Mouse (Mus musculus) mesoderm, embryonic 11.5 days (tissue): ENCODE results near the gene Myo18b.
A peak's percentile ranks its signal among the peaks of the same experiment; 100 is the strongest.

Experiments used
- DNase-seq: peaks from one replicate; pipeline ENCODE4 v3.0.0-alpha.2; 2012; ENCODE audit warnings: low read depth, low spot score

Gene Myo18b

DNA sequence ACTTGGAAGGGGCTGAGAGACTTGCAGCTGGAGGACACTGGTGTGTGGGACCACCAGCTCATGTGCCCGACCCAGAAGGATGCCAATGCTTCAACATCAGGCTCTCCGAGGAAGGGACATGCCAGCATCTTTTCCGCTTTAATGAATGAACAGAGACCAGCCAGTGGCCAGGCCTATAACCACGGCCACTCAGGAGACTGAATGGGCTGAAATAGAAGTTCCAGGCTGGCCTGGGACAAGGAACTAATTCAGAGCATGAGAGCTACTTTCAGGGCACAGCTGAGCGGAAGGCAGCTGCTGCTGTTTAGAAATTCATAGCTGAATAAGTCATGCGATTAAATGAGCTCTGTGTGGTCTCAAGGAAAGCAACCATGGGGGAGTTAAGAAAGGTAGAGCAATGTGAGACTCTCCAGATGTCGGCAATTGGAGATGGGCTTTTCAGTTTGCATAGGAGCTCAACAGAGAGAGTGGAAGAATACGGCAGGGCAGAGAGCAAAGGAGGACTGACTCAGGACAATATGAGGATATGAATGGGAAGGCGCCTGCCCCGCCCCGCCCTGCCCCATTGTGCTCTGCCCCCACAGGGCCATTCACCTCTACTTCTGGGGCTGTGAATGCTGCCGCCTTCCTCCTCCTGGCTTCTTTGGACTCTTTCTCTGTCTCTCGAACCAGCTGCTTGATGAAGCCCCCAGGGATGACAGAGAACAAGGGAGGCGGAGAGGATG is 18.6 kb downstream of the Myo18b start:
- DNase-seq, result no peak

DNA sequence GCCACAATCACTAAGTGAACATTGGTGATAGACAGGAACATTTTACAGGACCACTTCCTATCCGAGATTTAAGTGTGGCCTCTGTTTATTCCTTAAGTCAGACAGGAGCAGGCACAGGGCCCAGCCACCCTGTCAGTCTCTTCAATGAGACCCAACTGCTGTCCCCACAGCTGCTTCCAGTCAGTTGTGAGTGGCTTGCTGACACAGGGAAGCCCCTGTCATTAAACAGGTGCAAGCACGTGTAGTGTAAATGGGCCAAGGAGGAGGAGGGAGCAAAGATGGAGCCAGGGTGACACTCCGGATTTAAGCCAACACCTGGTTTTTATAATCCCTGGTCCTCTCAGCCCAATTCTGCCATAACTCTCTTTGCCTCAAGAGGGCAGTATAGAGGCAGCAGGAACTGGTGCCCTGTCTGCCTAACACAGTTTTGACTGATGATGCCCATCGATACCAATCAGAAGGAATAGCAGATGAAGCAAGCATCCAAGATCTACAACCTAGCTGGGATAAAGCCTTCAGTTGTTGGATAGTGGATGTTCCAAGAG is 19.2 kb downstream of the Myo18b start:
- peak; percentile 57 for DNase-seq

DNA sequence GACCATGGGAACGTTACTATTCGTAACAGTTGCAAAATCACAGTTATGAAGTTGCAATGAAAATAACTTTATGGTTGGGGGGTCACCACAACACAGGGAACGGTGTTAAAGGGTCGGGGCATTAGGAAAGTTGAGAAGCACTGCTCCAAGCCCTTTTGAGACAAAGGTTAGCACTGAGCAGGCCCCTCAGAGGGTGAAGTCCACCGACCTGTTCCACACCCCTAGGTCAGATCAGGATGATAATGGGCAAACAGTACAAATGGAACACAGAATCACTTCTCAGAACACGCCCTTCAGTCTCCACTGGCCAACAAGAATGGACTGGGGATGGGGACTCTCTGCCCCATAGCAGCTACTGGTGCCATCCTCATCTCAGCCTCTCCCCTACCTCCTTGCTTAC is 23.2 kb downstream of the Myo18b start:
- no peak for DNase-seq

DNA sequence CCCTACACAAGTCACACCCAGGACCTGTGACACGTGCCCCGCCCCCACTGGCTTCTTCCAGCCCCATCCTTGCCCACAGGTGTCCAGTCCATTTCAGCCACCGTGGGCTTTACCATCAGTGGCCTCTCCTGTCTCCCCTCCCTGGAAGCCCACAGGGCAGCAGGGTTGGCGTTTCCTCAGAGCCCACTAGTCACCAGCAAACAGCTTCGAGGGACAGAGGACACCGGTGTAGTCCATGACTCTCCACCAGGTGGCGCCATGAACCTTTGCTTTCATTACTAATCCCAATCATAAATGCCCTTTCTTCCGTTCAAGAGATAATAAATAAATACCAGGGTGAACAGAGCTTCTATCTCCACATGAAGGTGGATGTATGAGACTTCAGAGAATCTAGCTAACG is 25.4 kb downstream of the Myo18b start:
- DNase-seq, result peak; percentile 73

DNA sequence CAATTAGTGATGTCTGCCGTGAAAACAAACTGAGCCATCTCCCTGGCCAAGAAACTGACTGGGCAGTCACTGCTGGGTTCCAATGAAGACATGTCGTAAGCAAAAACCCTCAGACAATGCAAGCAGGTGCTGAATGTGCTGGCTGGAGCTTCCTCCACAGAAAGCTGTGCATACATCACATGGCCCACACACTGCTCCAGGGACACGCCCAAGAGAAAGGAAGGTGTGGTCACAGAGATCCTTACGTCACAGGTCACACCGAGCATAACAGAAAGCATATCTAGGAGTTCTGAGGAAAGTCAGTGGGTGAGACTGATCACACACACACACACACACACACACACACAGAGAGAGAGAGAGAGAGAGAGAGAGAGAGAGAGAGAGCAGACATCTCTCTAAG is 27.5 kb downstream of the Myo18b start:
- DNase-seq, result no peak

DNA sequence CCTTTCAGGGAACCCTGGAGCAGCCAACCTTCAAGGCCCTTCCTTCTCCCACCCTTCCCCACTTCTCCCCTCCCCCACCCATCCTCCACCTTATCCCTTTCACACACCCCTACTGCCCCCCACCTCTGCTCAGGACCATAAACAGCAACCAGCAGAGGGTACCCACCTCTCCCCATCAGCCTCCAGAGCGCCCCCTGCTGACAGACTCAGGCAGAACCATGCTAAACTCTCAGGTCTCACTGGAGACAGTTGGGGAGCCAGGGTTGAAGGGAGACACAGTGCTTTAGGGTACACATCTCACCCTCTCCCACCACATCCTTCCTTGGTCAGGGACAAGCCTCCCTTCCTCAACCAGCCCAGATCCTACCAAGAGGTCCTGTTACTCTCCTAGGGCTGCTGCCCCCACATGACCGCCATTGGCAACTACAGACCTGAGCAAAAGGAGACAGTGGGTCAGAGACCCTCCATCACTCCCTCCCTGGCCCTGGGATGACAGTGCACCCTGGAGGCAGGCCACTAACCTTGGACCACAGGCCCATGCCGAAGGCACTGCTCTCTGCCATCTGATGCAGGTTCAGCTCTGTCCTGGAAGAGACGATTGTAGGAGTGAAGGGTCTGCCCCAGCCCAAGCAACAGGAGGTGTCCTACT is 31.3 kb downstream of the Myo18b start:
- no peak for DNase-seq

DNA sequence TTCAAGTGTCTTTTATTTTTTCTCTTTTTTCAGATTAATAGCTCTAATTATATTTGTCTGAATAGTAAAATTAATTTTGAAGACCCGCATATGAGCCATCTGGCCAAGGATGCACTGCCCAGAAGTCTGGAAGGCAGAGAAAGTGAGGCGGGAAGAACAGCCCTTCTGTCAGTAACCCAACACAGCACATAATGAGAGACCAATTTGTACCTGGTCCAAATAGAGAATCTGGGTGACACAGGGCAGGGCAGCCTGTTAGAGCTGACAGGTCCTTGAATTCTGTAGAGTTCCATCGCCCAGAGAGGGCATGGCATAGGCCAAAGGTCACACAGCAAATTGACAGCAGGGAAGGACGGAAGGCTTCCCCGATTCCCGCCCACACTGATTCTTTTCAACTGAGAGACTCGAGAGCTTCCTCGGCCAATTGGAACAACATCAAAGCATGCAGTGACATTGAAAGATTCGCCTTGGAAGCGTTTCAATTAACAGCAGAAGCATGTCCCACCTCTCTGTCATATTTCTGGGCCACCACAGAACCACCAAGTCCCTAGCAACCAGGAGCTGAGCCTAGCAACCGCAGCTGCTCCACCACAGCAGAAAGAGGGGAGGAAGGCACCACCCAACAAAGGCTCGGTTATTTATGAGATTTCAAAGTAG is 36.7 kb downstream of the Myo18b start:
- DNase-seq, result no peak

DNA sequence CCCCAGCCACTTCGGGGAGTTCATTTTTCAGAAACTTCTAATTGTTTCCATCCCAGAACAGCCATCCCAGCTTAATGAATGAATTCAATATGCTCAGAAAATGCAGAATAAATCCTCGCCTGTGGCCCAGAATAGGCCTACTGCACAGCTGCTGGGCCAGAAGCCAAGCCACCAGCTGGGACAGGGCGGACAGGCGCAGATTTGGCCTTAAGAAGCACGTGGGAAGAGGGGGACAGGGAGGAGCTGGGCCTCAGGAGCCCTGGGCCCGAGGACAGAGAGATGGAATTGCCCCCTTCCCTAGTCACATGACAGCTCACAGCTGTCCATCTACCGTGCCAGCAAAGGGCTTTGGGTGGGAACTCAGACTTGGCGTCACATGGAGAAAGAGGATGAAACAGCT is 43.0 kb downstream of the Myo18b start:
- DNase-seq, result peak; percentile 45

DNA sequence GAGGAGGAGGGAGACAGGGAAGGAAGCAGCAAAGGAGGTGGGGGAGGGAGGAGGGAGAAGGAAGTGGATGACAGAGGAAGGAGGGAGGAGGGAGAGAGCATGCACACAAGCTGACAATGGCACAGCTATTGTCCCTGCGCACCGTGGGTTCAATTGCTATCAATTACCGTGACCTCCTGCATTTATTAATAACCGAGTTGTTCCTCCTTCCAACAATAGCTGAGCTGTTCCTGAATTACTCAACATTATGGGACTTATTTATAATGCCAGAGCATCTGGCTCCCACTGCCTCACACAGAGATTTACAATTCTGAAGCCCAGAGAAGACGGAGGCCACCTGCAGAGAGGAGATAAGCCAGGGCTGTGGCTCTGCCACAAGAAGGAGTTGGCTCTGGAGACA is 44.8 kb downstream of the Myo18b start:
- DNase-seq, result peak; percentile 50

DNA sequence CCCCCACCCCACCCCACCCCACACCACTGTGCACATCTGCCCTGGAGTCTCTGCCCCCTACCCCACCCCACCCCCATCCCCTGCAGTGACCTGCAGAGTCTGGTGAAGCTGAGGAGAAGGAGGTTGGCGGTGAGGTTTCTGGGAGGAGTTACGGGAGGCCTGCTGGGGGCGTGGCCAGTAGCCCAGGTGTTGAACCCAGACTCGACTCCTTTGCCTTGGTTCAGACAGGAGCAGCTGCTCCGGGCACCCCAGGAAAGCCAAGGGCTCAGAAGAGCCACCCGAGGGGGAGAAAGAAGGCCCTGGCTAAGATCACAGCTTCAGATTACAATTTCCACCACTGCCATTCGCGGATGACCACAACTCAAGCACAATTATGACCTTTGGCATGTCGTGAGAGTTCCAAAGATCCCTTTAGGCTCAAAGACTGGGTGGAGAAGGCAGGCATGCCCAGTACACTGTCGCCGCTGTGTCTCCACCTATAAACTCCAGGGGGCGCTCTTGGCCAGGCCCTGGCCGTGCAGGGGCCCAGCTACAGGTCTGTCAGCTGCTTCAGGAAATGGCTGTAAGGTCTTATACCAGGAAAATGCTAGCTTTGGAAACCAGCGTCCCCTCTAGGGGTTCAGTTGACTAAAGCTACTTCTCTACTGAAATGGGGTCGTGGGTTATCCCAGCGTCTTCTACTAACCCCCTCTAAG is 47.4 kb downstream of the Myo18b start:
- peak; percentile 70 for DNase-seq

DNA sequence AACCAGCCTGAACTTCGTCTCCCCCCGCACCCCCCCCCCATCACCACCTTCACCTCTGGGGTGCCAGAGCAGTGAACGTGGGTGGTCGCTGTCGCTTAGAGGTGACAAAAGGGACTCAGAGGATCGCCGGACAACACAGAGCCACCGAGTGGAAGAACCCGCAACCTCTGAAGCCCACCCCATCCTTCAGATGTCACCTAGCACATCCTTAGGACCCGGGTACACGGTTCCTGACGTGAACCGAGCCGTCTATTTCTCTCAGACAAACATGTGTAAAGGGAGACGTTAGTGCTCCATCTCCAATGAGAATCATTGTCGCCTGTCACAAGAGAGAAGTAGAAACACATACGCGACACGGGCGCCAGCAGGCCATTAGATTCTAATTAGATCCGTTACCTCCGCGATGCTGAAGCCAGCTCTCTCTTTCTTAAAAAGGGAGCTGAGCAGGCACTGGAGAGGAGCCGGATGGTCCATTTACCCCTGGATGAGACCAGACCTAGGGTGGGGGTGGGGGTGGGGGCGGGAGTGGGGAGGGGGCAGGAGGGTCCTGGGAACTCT is 48.1 kb downstream of the Myo18b start:
- no peak for DNase-seq

DNA sequence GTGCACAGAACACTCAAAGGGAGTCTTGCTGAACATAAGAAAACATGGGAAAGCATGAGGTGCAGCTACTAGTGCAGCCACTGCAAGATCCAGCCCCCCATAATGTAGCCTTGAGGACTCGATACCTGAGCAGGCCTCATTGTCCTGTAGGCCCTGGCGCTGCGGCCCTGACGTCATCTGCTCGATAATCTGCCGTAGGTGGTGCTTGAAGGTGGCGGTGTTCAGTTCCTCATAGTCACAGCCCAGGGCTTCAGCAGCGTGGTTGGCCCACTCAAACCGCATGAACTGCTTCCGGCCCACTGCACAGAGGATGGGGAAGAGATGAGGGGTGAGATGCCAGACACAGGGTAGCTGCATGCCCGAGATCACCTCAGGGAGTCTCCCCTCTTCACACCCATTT is 50.0 kb downstream of the Myo18b start:
- no peak for DNase-seq

DNA sequence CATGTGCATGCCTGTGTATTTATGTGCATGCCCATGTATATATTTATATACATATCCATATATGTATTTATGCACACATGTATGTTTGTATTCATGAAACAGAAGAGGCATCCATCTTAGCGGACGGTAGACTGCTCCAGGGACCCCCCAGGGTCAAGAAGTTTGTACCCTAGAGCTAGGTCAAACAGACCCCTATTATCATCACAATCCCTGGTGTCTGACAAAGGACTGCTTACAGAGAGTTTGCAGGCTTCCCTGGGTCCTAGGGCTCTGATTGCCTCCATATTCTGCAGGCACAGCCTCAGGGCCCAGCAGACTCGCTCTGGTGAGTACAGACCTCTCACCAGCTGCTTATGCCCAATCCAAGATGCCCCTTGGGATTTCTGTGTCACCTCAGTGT is 51.7 kb downstream of the Myo18b start:
- DNase-seq, result no peak

DNA sequence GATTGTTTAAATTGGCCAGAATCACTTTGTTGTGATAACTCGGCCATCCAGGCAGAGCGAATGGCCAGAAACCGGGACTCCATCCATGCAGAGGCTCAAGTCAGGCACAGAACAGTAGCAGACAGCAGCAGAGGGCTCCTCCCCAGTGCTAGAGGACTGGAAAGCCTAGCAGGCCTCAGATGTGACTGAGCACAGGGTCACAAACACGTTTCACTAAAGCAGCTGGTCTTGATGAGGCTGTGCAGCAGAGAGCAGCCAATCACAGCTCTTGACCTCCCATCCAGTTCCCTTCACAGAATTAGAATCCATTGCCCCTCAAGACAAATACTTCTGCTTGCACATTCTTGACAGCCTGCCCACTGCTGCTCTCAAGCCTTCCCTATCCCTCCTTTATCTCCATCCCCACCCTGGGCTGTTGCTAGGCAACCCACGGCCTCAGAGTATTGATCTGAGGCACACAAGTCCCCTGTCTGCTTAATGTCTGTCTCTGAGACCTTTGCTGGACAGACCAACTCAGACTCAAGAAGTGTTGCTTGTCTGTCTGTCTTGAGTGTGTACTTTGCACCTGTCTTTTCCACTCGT is 52.4 kb downstream of the Myo18b start:
- DNase-seq, result peak; percentile 65

DNA sequence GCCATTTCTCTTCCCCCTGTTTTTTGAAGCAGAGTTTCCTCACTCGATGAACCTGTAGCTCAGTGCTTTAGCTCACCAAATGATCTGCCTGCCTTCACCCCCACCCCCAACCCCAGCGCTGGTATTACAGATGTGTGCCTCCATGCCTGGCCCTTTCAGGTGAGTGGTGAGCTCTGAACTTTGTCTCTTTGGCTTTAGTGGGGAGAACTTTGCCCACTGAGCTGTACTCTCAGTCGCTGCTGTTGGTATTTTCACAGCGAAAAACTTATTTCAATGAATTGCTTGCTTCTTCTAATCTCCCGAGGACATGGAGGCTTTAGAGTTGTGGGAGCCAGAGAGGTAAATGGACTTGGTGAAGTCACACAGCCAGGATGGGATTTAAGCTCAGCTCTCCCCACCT is 53.5 kb downstream of the Myo18b start:
- no peak for DNase-seq

DNA sequence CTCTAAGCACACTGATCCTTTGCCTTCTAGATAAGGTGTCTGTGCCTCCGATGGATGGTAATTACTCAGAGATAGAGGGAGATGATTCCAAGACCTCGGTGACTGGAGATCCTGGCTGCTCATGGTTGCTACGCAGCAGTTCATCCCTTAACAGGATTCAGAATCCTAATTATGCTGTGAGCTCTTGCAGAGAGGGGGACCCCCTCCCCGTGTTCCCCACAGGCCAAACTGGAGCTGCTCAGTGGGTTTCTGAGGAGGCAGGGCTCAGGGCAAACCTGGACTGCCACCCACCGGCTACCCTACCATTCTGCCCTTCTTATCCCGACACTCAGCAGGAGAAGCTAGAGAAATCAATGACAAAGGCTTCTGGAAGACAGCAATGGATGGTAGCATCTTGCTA is 54.3 kb downstream of the Myo18b start:
- no peak for DNase-seq

DNA sequence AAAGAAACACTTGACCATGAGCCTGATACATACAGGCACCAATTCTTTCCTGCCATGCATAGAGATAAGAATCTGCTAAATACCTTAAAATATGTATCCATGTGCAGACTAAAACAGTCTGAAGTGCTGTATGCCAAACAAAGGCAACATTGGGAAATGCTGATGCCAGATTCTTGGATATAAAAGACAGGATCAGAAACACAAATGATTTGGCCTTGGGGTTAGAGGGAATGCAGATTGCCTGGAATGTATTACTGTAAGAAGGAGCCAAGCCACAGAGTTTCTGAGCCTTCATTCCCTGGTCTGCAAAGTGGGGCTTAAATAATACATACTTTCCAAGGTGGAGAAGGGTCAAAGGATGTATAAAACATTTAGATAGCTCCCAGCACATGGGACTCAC is 61.3 kb downstream of the Myo18b start:
- no peak for DNase-seq

DNA sequence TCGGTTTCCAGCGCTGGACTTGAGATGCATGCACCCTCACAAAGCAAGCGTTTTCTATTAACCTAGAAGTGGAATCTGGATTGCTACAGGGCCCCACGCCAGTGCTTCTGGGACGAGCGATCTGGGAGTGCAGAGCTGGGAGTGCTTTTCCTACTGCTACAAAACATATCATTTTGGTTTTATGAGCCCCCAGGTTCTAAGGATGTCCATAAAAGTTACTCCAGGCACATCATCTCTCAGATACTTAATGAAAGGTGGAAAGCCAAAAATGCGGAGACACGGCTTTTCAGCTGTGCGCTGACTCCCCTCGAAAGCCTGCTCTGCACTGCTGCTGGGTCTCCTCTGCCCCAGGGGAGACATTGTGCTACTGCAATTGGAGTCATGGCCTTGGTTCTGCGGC is 62.3 kb downstream of the Myo18b start:
- DNase-seq, result no peak

DNA sequence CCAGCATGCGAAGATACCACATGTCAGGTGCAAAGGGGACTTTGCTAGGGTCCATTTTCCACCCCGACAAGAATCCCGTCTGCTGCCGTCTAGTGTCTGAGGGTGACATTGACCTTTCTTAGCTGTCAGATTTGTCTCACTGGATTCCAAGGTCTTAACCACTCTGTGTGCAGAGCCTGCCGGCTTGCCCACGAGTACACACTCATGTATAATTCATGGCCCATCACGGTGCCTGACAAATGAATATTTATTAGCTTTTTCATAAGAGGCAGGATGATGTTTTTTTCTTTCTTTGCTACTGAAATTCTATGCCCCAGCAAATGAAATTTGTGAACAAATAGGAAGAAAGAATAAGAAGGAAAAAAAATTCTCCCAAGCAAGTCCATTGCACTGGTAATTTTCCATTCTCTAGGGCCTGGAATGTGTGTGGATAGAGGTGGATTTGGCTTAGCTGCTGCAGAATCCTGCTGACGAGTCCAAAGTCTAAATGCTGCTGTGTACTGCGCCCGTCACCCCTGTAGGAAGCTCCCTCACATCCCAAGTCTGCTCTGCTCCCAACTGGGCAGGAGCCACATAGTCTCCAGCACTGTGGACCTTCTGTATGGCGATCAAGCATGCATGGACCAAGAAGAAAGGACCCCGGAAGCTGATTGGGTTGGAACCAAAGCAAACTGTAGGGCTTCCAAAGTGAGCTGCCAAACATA is 70.9 kb downstream of the Myo18b start:
- peak; percentile 52 for DNase-seq

DNA sequence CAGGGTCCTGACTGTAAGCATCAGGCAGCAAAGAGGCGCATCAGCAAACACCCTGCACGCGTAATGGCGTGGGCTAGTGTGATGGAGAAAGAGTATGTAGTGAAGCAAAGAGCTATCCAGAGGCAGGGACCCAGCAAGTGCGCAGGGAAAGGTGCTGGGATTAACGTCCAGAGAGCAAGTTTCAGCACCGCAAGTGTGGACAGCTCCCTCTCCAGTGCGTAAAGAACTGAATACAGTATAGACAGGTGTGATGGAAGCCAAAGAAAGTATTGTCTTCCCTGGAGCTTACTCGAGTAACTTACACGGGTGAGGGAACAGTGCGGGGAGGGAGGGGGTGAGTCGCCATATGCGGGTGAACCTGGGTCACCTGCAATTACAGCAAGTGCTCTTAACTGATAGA is 71.8 kb downstream of the Myo18b start:
- peak; percentile 81 for DNase-seq

DNA sequence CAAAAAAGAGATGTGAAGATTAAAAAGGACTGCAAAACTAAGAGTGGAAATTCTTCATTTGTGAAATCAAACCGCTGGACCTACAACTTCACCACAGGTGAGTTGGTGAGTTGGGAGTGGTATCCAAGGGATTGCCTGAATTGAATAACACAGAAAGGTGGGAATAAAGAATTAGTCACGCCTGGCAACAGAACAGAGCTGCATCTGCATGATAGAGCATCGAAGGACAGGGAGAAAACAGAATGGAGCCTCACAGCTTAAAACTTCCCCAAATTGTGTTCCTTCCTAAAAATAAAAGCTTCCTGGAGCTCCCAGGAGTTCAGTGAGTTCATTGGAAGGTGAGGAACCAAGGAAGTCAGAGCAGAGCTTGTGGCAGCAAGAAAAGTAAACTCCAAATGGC is 73.7 kb downstream of the Myo18b start:
- no peak for DNase-seq
